Mouse (Mus musculus) B cell, adult 62 days (primary cell): ENCODE measurements around the gene Crmp1. TPM values are rescaled to one million over a fixed set of nuclear protein-coding genes. Genes with fewer than 3 reads are reported as not detected.

ENCODE experiments used
- total RNA-seq: library from RNA; stranded (reverse); gene quantifications from 4 replicates; pipeline ENCODE4 v1.2.4, GENCODE M21; 2023

The Crmp1 gene
- not detected in 4 replicates for total RNA-seq

GRCm38 (mm10) chr5:37241651-37242151, at the start of gene Crmp1:
Crmp1 (plus strand) TSS chr5:37241940.

DNA sequence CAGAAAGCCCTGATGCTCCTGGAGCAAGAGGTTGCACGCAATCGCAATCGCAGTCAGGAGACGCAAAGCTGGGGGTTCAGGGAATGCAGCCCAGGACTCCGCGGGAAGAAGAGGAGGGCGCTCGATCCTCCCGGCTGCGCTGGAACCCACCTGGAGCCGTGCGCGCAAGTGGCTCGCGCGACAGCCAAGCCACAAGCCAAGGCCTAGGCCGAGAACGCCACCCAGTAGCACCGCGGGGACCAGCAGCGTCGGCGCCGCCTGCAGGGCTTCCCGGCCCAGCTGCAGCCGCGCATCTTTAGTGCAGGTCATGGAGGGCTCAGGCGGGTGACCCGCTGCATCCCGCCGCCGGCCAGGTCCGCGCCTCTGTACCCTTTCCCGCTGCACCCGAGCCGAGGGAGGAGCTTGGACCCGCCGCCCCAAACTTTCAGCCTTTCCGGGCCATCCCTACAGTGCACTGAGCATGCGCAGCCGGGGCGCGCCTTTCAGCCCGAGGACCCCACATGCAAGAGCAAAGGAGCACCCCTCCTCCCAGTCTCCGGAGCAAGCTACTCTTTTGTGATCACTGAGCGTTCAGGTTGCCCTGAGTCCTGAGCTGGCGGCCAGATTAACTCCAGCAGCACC, 94.9 kb downstream of the Crmp1 start, which contains the start of gene Evc:
Evc (minus strand) TSS at position 410 of the 621 bp plus-strand sequence.

GRCm38 (mm10) chr5:37338288-37338687, 96.5 kb downstream of the Crmp1 start, which contains the start of gene Evc2:
Evc2 (plus strand) TSS chr5:37338499.

Other genes starting within 250 kb of the Crmp1 start
- gene Gm1043, start 156.6 kb upstream of the Crmp1 start, total RNA-seq = 10.1 to 13.2 TPM (median 10.6 TPM) in 4 replicates
- gene Evc, start 95.0 kb downstream of the Crmp1 start, total RNA-seq = 0.28 to 0.52 TPM in 2 of 4 replicates, not detected in the others
- gene Evc2, start 96.6 kb downstream of the Crmp1 start, total RNA-seq = not detected in 4 replicates